Mouse (Mus musculus) megakaryocyte-erythroid progenitor cell, adult 5-6 weeks (primary cell): ENCODE measurements around the gene Bcl11a. TPM values are rescaled to one million over a fixed set of nuclear protein-coding genes. Genes with fewer than 3 reads are reported as not detected.
A peak's percentile ranks its signal among the peaks of the same experiment; 100 is the strongest.
"Not testable (repeated sequence)": the region's sequence is repeated elsewhere in the genome, so short reads cannot be mapped to it uniquely, and the experiment has no call there.

Experiments
- ATAC-seq: replicated peaks from 2 replicates; pipeline ENCODE4 v1.8.0; 2016; ENCODE audit warnings: mild to moderate bottlenecking, inconsistent platforms; ENCODE audit not compliant: severe bottlenecking, poor library complexity, low FRiP score, low TSS enrichment
- total RNA-seq, 2 experiments: library from RNA; stranded (forward) in 1 of 2; stranded (reverse) in 1 of 2; fragments of 200-1000, 215-1000 nt in 1 of 2; fragments of >200 nt in 1 of 2; fragmentation: Nextera tagmentation in 1 of 2; gene quantifications; 2 replicates each; pipeline ENCODE4 v1.2.3; 2014 to 2017

Gene Bcl11a
- total RNA-seq, 2 experiments from 2014 or later = 74.2 to 225 TPM

DNA sequence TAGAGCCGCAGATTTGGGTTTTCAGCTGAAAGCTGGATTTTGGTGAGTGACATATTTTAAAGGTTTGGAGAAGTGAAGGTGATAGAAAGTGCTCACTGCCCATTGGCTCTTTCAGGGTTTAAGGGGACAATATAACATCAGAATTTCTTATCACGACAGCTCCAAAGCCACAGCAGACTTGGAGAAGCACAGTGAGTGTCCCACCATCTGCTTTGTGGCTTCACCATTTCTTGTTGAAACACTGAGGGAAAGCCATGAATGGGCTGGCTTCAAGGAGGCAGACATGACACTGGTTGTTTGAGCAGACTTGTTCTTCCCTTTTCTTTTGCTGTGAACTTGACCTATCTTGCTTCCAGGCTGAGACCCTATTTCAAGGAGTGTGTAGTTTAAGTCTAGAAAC, 46.1 kb downstream of the Bcl11a start:
- ATAC-seq = 0 out of 2 replicates have a peak, but pooled peaks have one; percentile 22

DNA sequence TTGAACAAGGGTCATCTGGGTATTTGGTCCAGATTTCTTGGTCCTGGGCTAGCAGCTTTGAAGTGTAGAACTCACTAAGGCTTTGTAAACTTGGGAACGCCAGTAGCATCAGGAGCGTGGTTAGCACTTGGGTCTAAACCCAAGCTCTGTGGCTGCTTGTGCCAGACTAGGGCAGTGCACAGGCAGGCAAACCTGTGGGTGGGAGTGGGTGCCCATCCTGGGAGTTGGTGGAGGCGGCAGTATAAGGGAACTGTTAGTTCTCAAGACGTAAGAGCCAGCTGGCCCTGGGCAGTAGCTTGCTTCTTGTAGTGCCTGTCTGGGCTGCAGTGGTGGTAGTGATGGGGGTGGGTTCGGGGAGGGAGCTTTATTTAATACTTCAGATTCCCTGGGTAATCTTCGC, 47.2 kb downstream of the Bcl11a start:
- no peak for ATAC-seq

DNA sequence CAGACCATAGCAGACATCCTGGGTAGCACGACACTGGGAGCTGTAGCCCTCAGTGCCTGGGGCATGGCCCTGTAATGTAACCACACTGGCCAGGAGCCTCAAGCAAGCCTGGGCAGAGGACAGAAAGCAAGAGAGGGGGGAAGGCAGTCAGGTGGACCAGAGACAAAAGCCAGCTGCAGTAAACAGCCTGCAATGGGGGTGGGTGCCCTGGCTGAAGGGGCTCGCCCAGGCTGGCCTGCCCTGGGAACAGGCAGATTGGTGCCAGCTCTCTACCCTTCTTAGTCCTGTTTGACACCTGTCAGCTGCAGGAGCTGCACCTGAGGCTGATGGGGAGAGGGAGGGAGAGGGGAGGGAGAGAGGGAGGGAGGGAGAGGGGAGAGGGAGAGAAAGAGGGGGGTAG, 50.1 kb downstream of the Bcl11a start:
- ATAC-seq = no peak

DNA sequence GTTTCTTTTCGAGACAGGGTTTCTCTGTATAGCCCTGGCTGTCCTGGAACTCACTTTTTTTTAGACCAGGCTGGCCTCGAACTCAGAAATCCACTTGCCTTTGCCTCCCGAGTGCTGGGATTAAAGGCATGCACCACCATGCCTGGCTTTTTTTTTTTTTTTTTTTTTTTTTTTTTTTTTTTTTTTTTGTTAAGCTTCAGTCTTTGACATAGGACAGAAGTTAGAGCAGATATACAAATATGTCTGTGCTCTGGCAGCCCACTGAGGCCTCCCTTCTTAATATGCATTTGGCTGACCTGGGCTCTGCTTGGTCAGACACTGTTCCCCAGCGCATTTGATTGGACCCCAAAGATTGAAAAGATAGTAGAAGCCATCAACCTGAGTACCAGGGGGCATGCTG, 51.0 kb downstream of the Bcl11a start:
- not testable (repeated sequence) for ATAC-seq

DNA sequence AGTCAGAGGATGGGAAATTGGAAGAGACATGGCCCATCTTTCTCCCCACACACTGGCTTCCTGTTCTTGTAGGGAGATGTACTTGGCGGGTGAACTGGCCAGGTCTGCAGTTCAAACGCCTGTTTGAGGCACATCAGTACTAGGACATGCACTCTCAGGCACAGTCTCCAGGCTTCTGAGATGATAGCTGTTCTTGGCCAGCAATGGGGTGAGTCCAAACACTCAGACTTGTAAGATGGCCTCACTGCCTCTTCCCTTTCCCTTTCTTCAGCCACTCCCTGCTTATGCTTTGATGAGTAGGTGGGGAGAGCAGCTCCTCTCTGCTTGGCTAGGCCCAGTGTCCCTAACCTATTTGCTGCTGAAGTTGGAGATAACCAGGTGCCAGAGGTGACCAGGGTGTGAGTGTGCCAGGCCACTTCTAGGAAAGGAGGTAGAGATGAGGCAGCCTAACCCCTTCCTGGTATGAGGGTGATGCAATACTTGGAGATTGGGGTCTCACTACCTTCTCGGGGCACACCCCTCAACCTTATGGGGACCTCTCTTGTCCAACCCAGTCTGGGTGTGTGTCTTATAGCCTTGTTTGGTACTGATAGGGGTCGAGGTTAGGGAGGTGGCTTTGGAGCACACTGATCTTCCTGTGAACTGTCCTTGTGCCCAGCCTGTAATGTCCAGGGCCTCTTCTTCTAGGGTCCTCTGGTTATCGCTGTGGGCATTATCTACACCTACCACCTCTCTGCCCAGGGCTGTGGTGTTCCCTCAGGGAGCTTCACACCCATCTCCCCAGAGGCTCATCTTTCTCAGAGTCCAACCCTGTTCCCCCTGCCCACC, 51.7 kb downstream of the Bcl11a start:
- ATAC-seq = peak; percentile 64

DNA sequence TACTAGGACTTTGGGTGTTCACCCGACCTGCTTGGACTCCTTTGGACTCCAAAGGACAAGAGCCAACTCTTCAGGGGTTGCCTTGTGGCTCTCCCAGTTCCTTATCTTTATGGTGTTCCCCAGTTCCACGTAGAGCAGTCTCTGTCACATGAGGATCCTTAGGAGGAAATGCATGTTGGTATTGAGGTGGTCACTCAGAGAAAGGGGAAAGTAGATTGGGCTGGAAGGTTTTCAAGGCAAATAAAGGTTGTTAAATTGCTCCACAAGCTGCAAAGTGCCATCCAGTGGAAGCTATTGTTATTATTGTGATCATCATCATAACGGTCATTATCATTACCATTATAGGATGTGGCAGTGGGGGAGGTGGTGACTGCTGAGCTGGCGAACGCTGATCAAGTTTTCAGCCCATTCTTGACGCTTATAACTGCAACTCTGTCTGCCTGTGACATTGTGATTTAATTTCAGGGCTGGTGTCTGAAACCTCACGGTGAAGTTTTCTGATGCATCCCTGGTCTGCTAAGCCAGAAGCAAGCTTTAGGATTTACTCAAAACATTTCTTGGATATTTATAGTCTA, 52.4 kb downstream of the Bcl11a start:
- ATAC-seq = peak; percentile 21

DNA sequence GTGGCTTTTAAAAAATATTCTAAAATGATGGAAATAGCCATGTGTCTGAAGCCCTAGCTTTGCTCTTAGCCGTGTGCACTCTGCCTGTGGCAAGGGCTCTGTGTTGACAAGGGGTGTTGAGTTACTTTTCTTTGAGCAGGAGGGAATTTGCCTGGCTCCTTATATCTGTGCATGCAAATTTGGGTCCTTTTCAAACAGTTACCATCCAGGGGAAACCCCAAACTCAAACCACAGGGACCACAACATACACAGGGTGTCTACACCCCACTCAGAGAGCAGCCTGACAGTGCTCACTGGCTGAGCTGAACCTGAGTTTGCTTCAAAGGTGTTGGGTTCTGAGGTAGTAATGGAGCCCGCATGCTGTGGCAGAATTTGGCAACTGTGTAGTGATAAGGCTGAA, 54.0 kb downstream of the Bcl11a start:
- ATAC-seq = no peak

DNA sequence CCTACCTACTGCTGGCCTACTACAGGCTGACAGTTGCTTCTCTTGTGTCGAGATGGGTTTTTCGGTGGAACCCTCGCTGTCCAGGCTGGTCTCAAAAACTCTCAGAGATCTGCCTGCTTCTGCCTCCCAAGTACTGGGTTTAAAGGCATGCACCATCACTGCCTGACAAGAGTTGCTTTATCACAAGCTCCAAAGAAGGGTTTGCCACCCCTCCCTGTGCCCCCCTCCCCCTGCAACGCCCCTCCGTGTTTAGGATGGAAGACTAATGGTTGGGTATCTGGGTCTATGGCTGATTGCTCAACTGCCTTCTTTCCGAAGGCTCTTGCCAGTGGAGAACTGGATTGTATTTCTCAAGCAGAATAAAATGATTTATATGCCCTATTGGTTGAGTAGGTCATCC, 54.5 kb downstream of the Bcl11a start:
- ATAC-seq = no peak

DNA sequence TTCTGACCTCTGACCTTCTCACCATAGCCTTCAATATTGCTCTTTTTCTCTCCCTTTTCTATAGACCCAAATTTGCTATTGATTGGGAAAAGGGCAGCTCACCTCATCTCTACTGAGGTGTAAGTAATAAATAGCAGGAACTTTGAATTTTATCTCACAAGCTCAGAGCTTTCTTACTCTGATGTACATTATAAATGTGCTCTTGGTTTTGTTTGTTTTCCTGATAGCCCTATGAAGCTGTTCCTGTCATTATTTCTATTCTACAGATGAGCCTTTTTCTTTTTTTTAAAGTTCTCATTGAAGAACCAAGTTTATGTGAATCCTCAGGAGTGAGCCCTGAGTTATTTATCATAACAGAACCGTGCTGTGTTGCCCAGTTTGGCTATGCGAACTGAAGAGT, 55.0 kb downstream of the Bcl11a start:
- ATAC-seq = no peak

DNA sequence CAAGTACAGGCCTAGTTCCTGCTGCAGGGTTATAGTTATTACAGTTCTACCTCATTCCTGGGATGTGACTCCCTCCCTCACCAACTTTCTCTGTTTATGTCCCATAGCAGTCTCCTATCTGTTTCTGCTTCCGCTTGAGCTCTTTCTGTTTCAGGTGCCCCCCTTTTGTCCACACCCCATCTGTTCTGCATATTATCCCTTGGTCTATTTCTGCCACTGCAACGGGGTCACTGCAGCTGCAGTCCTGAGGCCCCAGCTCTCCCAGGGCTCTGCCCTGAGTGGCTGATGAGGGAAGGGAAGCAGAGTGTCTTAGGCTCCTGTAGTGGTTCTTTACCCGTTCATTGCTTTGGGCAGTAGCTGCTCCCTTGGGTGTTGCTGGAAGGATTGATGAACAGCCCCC, 55.6 kb downstream of the Bcl11a start:
- no peak for ATAC-seq

DNA sequence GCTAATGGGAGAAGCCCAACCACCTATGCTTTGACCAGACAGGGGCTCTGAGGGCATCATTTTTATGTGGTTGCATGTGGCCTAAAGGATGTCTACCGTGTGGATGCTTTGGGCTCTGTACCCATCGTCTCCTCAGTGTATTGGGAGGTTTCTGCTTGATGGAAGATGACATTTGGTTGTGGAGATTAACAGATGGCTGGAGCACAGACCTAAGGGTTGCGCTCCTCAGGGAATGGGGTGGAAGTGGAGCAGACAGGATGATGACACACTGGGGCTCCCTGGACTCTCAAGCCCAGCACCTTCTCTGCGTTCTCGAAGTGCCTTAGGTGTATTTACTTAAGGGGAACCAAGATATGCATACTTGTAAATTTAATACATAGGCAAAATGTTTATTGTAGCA, 56.1 kb downstream of the Bcl11a start:
- ATAC-seq = no peak

DNA sequence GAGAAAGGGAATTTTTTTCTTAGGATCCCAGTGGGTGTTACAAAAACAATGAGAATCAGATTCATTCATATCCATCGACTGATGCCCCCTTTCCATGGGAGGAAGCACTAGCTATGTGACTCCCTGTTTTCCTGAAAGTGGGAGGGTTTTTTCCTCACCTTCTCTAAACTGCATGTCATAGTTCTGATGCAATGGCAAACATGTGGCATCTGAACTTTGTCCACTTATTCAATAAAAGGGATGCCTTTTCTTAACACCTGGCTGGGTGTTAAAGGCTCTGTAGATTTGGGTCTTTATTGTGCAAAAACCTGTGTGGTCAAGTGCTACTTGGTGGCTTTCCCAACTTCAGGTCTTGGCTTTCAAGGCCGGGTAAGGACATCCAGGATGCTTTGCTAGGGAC, 57.4 kb downstream of the Bcl11a start:
- no peak for ATAC-seq

DNA sequence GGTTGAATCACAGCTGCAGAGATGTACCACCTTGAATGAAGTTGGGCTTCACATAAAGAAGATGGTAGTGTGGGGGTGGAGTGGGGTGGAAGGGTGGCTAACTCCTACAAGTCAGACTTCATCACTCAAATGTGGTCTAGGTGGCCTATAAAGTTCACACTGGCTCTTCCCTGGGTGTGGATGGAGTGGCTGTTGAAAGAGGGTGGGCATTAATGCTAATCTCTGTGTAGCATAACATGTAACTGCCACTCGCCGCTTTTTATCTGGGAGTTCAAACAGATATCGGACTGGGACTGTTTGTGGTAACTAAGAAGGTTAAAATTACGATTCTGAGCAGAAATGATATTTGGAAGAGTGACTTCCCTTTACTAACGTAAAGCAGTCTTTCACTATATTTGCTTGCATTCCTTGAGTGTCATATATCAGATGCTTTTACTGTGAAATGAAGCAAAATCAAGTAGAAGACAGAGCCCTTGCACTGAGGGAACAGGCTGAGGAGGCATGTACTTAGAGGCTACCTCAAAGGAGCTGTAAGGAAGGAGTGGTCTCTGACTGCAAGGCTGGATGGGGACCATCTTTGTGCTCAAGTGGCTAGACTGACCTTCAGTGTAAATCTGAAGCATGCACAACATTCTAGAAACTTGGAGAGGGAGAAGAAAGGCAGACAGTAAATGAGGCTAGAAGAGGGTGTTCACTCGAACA, 58.4 kb downstream of the Bcl11a start:
- peak; percentile 89 for ATAC-seq

DNA sequence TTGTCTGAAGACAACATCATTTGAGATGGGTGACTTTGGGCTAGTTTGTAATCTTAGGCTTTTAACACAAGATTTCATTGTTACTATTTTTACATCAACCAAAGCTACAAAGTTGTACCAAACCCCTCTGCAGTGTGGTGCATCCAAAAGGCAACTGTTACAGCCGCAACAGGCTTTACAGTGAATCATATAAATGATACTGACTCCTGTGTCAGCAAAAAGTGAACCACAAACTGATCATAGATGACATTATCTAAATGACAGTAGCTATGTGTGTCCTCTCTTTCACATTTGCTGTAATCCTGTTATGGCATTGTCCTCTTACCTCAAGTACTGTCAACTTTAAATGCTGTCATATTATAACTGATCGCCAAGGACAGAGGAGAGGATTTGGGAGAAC, 60.0 kb downstream of the Bcl11a start:
- no peak for ATAC-seq

DNA sequence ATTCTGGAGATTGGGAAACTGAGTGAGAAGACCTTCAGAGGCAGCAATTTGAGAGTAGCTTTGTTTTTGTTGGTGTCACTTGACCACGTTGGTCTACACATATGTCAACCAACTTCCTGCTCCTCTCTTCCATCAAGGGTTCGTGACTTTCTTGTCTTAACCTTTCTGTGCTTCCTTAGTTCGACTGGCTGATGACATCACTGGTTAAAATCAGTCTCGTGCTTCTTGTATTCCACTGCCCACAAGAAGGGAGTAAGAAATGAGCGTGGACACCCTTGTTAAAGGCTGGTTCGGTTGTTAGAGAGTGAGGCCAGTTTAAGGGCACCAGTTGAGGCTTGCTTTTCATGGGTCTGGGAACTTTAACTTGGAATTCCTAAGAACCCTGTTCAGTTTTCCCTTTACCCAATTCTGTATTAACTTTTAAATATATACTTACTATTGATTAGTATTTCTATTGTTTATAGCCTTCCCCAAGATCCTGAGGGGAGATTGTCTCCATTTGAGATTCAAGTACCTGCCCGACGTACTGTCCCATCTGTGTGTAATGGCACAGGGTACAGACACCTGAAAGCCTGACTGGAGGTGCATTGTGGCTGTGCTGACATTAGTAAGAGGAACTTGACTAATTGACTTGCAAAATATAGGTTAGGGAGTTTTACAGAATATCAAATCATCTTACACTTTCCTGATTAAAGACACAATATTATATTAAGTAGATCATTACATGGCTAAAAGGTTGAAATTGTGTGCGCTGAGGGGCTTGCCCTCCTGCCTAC, 60.9 kb downstream of the Bcl11a start:
- ATAC-seq = no peak

DNA sequence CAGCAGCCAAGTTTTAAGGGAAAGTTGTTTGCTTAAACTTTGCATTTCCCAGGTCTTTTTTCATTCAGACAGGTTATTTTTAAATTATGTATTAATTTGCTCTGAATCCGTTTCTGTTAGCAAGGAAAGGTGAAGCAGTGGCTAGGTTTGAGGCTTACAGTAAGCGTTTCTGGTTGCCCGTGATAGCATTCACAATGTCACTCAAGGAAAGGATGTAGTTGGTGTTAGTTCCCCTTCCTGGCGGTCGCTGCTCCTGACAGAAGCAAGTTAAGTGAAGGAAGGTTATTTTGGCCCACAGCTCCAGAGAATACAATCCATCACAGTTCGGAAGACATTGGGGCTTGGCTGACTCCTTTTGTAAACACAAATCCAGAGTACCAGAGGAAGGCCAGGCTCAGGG, 61.6 kb downstream of the Bcl11a start:
- ATAC-seq = no peak

DNA sequence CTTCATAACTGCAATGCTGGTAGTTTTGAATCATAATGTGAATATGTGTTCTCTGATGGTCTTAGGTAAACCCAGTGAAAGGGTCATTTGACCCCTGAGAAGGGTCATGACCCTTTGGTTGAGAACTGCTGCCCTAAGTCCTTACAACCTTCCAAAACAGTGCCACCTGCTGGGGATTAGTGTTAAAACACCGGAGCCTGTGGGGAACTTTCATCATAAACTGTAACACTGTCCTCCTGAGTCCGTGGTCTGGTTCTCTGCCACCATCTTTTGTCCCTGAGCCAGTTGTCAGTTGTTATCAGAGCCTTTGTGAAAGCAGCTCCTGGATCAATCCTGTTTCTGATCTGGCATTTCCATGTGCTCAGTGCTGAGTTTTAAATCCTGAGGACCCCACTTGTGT, 62.1 kb downstream of the Bcl11a start:
- ATAC-seq = no peak

DNA sequence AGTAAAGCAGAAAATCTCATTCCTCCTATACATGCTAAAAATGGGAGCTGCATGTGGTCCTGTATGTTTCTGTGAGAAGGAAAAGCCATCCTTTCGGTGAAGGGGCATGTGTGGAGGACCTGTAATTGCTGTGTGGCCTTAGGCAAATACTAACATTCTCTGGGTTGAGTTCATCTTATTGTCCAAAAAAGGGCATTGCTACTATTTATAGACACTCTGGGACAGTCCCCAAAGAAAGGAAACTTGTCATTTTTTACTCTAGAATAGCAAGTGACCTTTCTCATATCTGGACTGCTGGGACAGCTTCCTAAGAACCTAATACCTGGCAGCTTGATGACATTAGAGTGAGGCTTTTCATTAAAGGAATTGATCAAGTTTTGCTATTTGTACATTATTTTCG, 63.1 kb downstream of the Bcl11a start:
- ATAC-seq = no peak

DNA sequence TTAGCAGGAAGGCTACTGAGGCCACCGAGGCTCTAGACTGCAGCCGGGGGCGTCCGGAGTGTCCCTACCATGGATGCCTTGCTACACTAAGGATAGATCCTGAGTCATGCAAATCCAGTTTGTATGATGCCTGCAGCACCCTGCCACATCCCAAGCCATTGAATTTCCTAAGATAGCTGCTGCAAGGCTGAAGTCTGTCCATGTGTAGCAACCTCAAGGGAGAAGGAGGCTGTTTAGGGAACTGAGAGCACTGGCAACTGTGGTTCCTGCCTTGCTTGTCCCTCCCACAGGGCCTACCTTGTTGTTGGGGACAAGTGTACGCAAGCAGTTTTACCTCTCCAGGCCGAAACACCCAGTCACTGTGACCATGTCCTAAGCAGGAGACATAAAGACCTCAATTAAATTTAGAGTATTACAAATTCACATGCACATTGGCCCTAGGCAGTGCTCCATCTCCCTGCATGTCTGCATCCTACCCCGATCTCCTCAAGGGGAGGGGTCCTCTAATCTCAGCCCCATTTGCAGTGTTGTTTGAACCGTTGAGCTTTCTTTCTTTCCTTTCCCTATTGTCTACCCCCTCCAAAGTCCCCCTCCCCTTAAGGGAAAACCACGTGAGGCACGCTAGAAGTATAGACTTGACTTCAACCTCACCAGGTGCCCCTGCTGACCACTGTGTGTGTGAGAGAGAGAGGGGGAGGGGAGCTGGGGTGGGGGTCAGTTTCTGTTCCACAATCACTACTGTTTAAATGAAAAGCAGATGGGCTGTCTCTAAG, 63.8 kb downstream of the Bcl11a start:
- no peak for ATAC-seq
